Mouse (Mus musculus): ENCODE data around the gene Slx4. TPM values are rescaled to one million over a fixed set of nuclear protein-coding genes. Genes with fewer than 3 reads are reported as not detected.
A peak's percentile ranks its signal among the peaks of the same experiment; 100 is the strongest.
"Not testable (repeated sequence)": the region's sequence is repeated elsewhere in the genome, so short reads cannot be mapped to it uniquely, and the experiment has no call there.

Slx4 gene
- total RNA-seq, 2 experiments from 2014 or later, result 14.1 to 16.7 TPM

- ATAC-seq (replicated peaks; ENCODE audit: low FRiP score, poor library complexity, severe bottlenecking), result no peak
Measured at GRCm38 (mm10) chr16:4014040-4014668, 10.6 kb upstream of the Slx4 start.

GRCm38 (mm10) chr16:4012882-4013570, 9.5 kb upstream of the Slx4 start:
- ATAC-seq (replicated peaks; ENCODE audit: low FRiP score, poor library complexity, severe bottlenecking), result peak; percentile 86

- no peak for ATAC-seq (replicated peaks; ENCODE audit: low FRiP score, poor library complexity, severe bottlenecking)
Measured at GRCm38 (mm10) chr16:3988410-3988809, 15.2 kb downstream of the Slx4 start.

- no peak for ATAC-seq (replicated peaks; ENCODE audit: low FRiP score, poor library complexity, severe bottlenecking)
Measured at GRCm38 (mm10) chr16:3983146-3983700, 20.3 kb downstream of the Slx4 start.

- ATAC-seq (replicated peaks; ENCODE audit: low FRiP score, poor library complexity, severe bottlenecking), result no peak
Measured at GRCm38 (mm10) chr16:3982173-3982572, 21.4 kb downstream of the Slx4 start.

- ATAC-seq (replicated peaks; ENCODE audit: low FRiP score, poor library complexity, severe bottlenecking), result no peak
Measured at GRCm38 (mm10) chr16:3976712-3977111, 26.9 kb downstream of the Slx4 start.

- ATAC-seq (replicated peaks; ENCODE audit: low FRiP score, poor library complexity, severe bottlenecking), result no peak
Measured at GRCm38 (mm10) chr16:3976251-3976671, 27.3 kb downstream of the Slx4 start, which contains the start of gene Nlrc3. Nlrc3 (minus strand) TSS chr16:3976632.

- no peak for ATAC-seq (replicated peaks; ENCODE audit: low FRiP score, poor library complexity, severe bottlenecking)
Measured at GRCm38 (mm10) chr16:3975658-3976057, 27.9 kb downstream of the Slx4 start.

GRCm38 (mm10) chr16:3974456-3974855, 29.1 kb downstream of the Slx4 start:
- ATAC-seq (replicated peaks; ENCODE audit: low FRiP score, poor library complexity, severe bottlenecking), result not testable (repeated sequence)

GRCm38 (mm10) chr16:3965534-3965933, 38.0 kb downstream of the Slx4 start:
- no peak for ATAC-seq (replicated peaks; ENCODE audit: low FRiP score, poor library complexity, severe bottlenecking)

- no peak for ATAC-seq (replicated peaks; ENCODE audit: low FRiP score, poor library complexity, severe bottlenecking)
Measured at GRCm38 (mm10) chr16:3964990-3965389, 38.6 kb downstream of the Slx4 start.

GRCm38 (mm10) chr16:3959261-3959660, 44.3 kb downstream of the Slx4 start:
- no peak for ATAC-seq (replicated peaks; ENCODE audit: low FRiP score, poor library complexity, severe bottlenecking)

GRCm38 (mm10) chr16:3956369-3956768, 47.2 kb downstream of the Slx4 start:
- ATAC-seq (replicated peaks; ENCODE audit: low FRiP score, poor library complexity, severe bottlenecking), result no peak

- ATAC-seq (replicated peaks; ENCODE audit: low FRiP score, poor library complexity, severe bottlenecking), result no peak
Measured at GRCm38 (mm10) chr16:3951141-3951540, 52.4 kb downstream of the Slx4 start.

- ATAC-seq (replicated peaks; ENCODE audit: low FRiP score, poor library complexity, severe bottlenecking), result no peak
Measured at GRCm38 (mm10) chr16:3934701-3935100, 68.9 kb downstream of the Slx4 start.

GRCm38 (mm10) chr16:3934091-3934490, 69.5 kb downstream of the Slx4 start:
- no peak for ATAC-seq (replicated peaks; ENCODE audit: low FRiP score, poor library complexity, severe bottlenecking)

- no peak for ATAC-seq (replicated peaks; ENCODE audit: low FRiP score, poor library complexity, severe bottlenecking)
Measured at GRCm38 (mm10) chr16:3933536-3933935, 70.0 kb downstream of the Slx4 start.

GRCm38 (mm10) chr16:3929151-3929550, 74.4 kb downstream of the Slx4 start:
- no peak for ATAC-seq (replicated peaks; ENCODE audit: low FRiP score, poor library complexity, severe bottlenecking)
